Mouse (Mus musculus) kidney, adult 2 months (tissue): ENCODE measurements around the gene Pnpla3.

Experiments
- CTCF ChIP-seq: fragments of 200-500 bp; conservative IDR thresholded peaks from 2 replicates; pipeline ENCODE4 v1.5.1; 2011; ENCODE audit warnings: low read depth, mild to moderate bottlenecking, control low read depth, low read length, moderate library complexity, mixed read lengths; ENCODE audit not compliant: insufficient read depth, insufficient read length
- POLR2A ChIP-seq: fragments of 200-500 bp; IDR thresholded peaks from one replicate; pipeline ENCODE4 v1.6.1; 2011; ENCODE audit warnings: low read depth, low read length, control low read depth

GRCm38 (mm10) chr15:84221539-84221938 lies 53.9 kb downstream of the Pnpla3 start:
- TF ChIP-seq POLR2A (no peak), CTCF (no peak)
